Mouse (Mus musculus) right cerebral cortex, postnatal 14 days (tissue): ENCODE results near the gene Mrgprf.
A peak's percentile ranks its signal among the peaks of the same experiment; 100 is the strongest.

Source experiments
- DNase-seq: peaks from one replicate; pipeline ENCODE4 v3.0.0; 2022

Mrgprf gene

DNA sequence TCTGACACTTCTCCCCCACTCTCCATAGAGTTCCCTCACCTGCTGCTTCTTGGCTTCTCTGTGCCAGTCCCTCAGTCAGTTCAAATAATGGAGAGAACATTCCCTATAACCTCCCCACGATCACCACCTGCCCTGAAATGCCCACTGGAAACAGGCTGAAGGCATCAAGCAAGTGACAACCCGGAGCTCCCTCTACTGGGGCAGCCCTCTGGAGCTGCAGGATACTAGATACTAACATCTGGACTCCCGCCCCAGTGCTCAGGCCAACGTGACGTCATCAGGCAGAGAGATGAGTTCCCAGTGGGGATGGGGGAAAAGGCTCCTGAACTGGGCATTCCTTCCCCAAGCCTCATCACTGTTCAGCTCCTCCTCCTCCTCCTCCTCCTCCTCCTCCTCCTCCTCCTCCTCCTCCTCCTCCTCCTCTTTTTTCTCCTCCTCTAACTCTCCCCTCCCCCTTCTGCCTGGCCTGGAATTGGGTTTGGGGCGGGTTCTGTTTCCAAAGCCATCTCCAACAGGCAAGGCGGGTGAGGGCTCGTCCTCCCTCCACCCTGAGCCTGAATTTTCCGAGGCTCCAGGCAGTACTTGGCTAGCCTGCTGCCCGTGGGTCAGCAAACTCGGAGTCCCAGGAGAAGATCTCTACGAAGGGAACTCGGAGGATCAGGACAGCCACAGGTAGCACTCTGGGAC, at the start of gene Mrgprf:
TSS of gene Mrgprf (plus strand) at position 508 of the 687 bp plus-strand sequence.
- DNase-seq, result no peak

DNA sequence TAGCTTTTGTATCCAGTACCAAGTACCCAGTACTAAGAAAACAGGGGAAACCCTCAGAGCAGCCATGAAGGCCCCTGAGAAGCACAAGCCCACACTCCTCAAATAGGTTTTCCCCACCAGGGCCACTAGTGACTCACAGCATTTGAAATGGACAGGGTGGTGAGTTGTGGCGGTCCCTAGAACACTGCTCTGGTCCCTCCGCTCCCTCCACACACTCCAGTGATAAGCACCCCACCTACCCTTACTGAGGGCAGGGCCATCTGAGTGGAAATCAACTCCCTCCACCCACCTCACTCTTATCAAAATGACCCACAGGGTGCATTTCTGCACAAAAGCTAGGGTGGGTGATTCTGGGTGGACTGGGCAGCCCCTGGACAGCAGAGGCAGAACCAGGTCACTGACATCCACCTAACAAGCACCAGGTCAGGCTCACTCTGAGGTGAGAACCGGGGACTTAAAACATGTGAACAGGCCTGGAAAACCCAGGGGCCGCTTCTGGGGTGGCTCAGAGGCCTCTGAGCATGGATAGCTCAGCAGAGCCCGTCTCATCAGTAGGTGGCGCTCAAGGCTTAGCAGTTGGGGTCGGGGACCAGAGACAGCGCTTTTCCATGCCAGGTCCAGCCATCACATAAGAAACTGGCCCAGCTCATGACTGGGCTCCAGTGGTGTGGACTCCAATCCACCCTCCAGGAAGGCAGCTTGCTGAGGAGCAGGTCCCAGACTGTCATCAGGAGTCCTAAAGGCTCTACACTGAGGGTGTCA, 47.7 kb upstream of the Mrgprf start:
- DNase-seq, result peak; percentile 87

DNA sequence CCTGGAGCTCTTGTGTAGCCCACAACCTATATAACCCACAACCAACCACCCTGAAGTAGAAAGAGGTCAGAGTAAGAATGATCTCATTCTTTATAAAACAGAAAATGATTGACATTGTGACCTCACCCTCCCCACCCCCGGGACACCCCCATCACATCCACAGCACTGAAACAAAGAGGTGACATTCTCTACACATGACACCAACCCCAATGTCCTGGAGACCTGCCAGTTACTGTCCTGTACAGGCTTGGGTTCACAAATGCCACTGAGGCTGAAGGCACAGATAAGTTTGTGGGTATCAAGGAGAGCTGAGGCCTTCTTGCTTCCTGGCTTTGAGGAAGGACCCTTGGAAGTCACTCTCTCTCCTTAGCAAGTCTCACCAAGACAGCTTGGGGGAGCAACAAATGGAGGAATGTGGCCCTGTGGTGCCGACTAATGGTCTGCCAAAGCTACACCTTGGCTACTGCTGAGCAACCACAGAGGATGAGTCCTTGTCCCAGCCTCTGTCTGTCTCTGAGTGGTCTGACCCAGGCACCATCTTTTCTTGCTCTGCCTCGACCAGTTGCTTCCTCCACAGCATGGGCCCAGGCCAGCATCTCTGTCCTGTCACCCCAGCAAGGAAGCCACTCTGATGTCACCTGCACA, 46.5 kb upstream of the Mrgprf start:
- no peak for DNase-seq

DNA sequence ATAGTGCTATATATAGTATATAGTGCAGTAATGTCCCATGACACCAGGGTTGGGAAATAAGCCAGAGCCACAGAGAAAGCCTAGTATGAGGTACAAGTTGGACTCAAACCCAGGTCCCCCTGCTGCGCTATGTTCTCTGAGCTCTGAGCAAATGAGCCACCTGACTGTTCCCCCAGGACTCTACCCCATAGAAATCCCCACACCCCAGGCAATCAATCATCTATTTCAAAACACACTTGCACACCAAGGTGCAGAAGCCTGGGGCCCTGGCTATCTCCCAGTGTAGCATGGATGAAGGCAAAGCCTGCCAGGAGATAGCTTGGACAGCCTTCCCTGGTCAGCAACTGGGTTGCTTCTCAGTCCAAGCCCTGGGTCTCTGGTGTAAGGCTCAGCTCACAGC, 44.5 kb upstream of the Mrgprf start:
- no peak for DNase-seq

DNA sequence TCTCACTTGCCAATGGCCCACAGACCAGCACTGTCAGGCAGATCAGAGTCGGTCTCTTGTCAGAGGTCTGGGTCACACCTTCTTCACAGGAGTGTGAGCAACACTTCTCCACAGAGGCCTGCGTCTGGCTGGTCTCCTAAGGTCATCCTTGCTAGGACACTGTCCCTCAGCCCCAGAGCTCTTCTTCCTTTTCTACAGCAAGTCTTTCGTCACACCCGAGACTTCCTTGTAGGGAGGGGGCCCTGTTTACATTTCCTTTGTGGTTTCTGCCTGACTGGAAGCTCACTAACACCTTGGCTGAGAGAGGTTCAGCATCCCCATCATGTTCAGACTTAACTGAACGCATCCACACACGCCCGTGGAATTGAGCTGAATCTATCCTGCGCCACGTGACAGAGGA, 36.4 kb upstream of the Mrgprf start:
- no peak for DNase-seq

DNA sequence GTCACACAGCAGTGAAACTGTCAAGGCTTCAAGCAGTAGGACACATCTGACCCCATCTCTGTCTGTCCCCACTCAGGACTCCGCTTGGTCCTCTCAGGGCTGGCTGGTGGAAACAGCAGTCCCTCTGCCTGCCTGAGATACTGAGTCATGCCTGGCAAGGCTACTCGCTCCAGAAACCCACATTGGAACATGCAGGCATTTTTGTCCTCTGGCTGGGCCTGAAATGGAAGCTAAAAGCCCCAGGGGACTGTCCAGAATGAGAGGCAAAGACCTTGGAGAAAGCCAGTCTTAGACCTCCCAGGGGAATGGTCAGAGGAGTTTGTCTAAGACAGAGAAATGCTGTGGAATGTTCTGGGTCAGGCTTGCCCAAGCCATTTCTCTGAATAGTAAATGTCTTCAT, 34.6 kb upstream of the Mrgprf start:
- DNase-seq, result no peak

DNA sequence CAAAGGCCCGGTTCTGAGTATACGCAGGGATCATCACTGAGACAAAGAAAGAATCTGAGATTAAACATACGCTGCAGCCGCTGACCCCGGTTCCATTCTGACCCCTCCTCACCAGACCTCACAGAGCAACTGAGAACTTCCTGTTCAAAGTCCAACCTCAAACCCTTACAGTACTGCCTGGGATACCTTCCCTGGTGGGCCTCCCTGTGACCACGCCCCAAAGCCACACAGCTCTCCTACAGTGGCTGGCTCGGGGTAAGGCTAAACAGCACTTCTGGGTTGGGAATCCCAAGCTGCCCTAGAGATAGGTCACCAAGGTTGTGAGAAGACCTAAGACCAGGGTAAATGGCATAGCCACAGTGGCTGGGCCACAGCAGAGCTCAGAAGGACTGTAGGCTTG, 31.7 kb upstream of the Mrgprf start:
- DNase-seq, result no peak

DNA sequence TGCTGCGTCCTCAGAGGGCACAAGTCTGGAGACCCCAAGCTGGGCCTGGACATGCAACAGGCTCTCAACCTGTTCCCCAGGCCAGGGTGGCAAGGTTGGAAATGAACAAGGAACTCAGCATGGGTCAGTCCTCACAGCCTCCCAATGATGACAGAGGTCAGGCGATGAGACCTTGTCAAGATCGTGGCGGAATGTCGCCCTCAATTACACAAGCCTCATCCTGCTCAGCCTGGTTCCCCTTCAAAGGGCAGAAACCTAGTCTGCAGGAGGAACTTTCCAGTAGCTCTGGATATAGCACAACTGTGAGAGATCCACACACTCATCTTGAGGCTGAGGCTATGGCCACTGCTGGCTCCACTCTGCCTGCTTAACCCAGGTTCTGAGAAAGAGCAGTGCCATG, 29.7 kb upstream of the Mrgprf start:
- no peak for DNase-seq

DNA sequence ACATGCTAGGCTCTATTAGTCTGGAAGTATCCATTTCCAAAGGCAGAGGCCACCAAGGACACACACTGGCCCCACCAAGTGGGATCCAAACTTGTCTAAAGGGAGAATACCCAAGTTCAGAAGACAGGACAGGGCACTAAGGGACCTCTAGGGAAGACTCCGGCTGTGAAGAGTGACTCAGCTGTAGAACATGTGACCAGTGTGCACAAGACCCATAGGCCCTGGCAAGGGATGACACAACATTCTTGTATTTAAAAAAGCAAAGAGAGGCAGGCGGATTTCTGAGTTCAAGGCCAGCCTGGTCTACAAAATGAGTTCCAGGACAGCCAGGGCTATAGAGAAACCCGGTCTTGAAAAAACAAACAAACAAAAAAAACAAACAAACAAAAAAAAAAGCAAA, 25.1 kb upstream of the Mrgprf start:
- DNase-seq, result no peak

DNA sequence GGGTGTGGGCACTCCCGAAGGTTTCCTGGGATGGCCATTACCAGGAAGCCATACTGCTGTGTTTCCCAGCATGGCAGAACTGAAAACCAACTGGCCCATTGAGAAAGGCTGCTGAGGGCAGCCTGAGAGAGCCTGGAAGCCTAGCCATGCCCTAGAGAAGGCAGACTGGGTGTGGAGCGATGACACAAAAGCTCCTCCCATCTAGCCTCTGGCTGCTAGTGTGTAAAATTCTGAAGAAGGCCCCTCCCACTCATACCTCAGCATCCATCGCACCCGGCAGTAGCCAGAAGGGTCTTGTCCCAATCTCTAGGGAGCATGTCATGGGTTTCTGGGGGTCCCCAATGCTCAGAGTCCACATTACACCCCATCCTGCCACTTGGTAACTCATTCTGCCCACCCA, 19.2 kb upstream of the Mrgprf start:
- DNase-seq, result no peak

DNA sequence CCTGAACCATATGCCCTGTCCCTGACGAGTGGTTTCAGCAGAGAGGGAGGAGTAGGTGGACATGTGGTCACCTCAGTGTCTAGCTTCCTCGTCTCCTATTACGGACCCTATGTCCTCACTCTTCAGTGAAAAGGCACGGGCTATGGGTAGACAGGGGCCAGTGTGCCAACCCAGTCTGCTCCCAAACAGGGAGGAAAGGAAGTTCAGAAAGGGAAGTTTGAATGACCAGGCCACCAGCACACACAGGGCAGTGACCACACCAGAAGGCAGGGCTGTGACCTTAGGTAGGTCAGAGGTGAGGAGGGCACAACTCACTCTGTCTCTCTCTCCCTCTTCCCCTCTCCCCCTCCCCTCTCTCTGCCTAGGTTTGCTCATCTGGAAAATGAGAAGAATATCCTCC, 17.6 kb upstream of the Mrgprf start:
- DNase-seq, result no peak

DNA sequence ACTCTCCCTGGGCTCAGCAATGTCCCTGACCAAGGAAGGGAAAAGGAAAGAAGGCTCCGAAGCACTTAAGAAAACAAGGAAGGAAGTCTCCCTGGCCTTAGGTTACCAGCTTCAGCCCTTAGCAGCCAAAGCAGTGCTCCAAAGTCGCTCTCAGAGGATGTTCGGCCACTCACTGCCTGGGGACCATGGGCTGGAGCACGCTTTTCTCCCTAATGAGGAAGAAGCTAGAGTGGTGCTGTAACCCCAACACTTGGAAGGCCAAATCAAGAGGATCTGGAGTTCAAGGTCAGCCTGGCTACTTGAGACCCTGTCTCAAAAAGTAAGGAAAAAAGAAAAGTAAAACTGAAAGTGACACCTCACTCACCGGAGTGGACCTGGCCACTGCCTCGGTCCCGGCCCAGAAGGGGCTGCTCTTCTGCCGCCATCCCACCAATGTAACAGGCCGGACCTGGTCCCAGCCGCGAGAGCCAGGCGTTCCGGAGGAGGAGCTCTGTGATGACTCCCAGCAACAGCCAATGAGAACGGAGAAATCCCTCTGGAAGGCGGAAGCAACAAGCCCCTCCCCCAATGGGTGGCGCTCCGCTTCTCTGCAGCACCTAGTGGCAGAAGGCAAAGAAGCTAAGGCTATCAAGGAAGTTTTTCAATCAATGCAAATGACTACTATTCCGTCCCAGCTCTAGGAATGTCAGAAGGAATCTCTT, 17.0 kb upstream of the Mrgprf start, which contains the start of gene Tpcn2:
TSS of gene Tpcn2 (minus strand) at position 525 of the 701 bp plus-strand sequence.
- DNase-seq, result peak; percentile 92

DNA sequence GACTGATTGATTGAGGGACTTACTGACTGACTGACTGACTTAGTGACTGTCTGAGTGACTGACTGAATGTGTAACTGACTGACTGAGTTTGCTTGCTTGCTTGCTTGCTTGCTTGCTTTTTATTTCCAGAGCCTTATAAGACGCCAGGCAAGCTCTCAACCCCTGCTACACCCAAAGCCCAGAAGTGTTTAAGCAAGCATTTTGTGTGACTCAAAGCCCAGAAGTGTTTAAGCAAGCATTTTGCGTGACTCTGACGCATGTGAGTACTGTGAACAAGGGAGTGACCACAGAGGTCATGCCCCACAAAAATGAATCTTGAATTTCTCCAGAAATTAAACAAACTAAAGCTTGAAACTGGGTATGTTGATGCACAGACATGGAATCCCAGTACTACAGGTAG, 16.3 kb upstream of the Mrgprf start:
- DNase-seq, result no peak

DNA sequence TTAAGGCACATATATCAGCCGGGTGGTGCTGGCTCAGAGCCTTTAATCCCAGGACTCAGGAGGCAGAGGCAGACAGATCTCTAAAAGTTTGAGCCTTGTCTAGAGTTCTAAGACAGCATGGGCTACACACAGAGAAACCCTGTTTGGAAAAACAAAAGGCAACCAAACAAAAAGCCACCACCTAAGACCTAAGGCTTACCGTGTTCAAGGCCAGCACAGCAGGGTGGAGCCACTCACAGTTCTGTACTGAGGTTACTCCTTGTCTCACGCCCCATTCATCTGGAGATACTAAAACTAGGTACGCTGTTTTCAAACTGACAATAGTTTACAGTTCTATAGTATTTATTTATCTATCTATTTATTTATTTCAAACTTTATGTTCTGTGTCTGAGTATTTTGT, 15.2 kb upstream of the Mrgprf start:
- DNase-seq, result no peak

DNA sequence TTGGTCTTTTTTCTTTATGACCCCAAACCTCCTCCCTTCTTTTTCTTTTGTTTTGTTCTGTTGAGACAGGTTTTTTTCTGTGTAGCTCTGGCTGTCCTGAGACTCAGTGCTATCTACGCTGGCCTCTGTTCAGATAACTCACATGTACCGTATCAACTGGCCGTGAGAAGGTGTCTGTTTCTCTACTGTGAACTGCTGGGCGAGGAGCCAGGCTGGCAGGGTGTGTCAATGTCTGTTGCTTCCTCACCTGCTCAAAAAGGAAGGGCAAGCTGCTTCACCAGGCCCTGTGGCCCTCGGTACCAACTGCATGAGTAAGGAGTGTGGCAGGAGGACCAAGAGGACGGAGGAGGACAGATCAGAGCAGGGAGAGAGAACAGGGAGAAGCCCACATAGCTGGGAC, 13.2 kb upstream of the Mrgprf start:
- DNase-seq, result no peak

DNA sequence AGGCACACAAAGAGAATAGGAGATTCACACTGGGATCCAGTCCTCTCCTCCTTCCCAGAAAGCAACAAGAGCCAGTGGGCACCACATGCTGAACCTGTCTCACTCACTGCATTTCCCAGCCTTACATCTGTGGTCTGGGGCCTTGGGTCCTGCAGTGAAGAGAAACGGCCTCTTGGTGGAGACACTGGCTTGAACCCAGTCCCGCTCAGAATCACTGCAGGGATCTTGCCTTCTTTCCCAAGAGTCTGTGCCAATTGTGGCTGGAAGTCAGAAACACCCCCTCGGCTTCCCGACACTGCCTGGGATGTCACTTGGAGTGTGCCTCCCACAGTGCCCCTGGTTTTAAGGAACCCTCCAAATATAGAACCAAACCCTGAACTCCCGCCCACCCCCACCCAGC, 11.3 kb upstream of the Mrgprf start:
- DNase-seq, result peak; percentile 30

DNA sequence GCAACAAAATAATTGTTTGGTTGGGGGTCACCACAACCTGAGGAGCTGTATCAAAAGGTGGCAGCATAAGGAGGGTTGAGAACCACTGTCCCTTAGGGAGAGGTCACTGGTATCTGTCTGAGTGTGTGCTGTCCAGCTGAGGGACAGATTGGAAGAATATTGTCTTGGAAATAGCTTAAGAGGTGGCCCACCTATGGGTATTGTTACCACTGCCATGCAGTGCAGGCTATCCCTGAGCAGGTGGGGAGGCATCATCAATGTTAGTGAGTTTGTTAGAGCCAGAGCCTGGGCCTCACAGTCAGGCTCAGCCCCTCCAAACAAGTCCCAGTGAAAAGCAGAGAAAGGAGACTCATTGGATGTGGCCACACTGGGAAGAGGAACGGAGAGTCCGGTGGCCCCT, 8.8 kb upstream of the Mrgprf start:
- no peak for DNase-seq

DNA sequence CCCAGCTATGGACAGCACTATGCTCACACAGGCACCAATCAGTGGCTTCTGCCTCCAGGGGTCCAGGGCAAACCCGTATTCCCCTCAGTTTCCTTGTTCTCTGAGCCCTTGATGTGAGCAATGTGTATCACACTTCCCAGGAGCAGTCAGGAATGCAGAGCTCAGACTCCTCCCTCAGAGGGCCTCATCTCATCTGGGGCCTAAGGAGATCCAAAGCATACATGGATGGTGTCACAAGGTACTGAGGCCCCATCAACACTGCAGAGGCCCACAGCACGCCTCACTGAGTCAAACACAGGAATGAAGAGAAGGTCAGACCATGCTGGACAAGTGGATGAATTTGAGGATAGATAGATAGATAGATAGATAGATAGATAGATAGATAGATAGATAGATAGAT, 7.9 kb upstream of the Mrgprf start:
- no peak for DNase-seq

DNA sequence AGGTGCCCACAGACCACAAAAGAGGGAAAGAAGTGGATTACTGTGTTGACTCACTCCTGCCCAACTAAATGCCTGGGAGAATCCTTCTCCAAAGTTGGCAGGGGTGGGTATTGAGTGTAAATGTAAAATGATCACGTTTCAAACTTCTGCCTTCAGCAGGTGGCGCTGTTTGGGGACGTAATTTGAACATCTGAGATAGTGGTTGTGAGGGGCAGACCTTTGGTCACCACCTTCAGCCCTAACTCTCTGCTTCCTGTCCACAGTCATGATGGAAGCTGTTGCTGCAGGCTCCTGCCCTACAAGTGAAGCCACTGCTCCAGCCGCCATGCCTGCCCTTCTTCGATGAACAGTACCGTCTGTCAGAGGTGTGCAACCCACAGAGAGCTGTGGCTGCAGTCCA, 6.8 kb upstream of the Mrgprf start:
- DNase-seq, result no peak

DNA sequence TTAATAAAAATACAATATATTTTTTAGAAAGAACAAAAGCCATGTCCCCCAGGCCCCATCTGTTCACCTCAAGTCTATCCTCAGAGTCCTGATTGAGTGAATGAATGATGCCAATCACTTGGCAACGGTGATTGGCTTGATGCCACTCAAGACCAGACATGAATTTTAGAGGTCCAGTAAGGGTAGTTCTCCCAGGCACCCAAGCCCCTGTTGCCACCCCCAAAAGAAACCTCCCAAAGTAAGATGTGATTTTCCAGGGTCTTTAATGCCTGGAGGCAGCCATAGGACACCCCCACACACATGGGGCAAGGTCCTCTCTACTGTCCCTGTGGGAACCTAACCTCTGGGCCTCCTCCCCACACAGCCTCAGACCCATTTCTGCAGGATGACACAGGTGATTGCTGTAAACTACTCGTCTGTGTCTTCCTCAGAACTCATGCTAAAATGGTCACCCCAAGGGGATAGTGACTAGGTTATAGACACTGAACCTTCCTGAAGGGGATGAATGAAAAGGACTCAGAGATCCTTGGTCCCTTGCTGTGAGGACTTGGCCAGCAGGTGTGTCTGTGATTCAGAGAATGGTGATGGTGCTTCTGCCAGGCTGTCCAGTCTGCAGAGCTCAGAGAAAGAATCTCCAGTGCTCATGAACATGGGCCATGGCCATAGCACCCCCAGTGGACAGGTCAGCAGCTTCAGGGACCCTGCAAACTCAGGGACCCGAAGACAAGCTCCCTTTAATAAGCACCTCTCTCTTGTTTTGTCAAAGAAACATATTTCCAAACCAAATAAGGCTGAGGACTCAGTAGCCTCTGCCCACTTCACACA, 1.8 kb upstream of the Mrgprf start:
- DNase-seq, result no peak

DNA sequence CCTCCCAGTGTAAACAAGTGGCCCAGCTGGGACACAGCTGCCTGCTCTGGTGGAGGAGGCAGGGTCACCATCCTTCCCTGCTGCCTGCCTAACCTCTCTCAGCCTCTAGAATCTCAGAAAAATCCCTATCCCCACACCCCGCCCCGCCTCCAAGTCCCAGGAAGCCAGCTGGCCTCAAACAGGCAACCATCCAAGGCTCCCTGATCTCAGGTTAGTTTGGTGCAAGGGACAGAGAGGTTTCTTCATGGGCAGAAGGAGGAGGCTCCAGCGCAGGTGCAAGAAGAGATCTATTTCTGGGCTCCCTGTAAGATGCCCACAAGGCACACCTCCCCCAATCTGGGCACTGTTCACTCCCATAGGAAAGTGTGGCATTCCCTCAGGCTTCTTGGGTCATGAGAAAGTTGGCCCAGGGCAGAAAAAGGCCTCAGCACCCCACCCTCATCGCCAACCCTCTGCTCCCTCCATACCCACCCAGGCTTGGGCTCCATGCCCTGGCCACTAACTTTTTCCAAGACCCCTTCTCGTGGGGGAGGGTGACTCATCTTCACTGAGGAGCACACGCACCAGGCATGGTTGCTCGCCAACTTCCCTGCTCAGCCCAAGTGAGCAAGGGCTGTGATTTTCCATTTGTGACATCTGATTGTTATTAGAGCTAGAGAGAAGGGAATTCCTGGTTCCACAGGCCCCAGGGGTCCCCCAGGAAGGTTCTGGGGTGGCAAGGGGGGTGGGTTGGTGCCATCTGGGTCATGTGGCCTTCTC, 887 bp upstream of the Mrgprf start:
- no peak for DNase-seq

DNA sequence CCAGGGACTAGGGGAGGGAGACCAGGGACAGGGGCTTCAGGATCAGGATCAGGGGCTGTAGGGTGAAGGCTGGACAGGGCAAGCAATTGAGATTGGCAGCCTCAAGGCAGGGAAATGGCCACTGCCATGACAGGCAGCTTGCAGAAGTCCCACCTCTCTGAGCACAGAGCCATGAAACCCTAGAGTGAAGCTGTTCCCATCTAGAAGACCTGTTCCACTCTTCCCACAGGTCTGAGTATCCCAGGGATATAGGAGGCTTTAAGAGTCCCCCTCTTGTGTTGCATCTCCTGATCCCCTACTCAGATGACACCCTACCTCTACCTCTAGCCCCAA, 346 bp downstream of the Mrgprf start:
- DNase-seq, result no peak
